Mouse (Mus musculus): ENCODE data around the gene Tmem184c. TPM values are rescaled to one million over a fixed set of nuclear protein-coding genes. Genes with fewer than 3 reads are reported as not detected.

Gene Tmem184c
- polyA plus RNA-seq, 2 experiments: 3.3 to 3.7 TPM

GRCm38 (mm10) chr8:77574229-77574628 is 36.3 kb downstream of the Tmem184c start:
- Histone ChIP-seq H3K27ac (no peak overlapping the region), H3K4me3 (ENCODE audit: insufficient read depth in 1 of 2, low read depth in 2 of 2, low read length in 2 of 2) (no peak overlapping the region), H3K9ac (replicated peaks) (no peak overlapping the region), H3K4me2 (ENCODE audit: low read depth) (no peak overlapping the region), H3K4me1 (replicated peaks; ENCODE audit: control insufficient read depth in 2 of 2, insufficient read depth in 2 of 2, low read length in 1 of 2) (no peaks in the 10 kb centered on the region), H3K36me3 (replicated peaks; ENCODE audit: control insufficient read depth, insufficient read depth, low read depth) (no peaks in the 10 kb centered on the region; the same call in none of the 2 replicates), H3K27me3 (ENCODE audit: control insufficient read depth, insufficient read depth, low read length) (no peaks in the 10 kb centered on the region), H3K9me3 (ENCODE audit: control insufficient read depth, low read length) (no peaks in the 10 kb centered on the region)
- no peak for DNase-seq (ENCODE audit: low read depth in 3 of 3, low spot score in 3 of 3)
- ATAC-seq (ENCODE audit: insufficient read depth): no peak
- TF ChIP-seq EP300 (IDR thresholded peaks at IDR 0.05; ENCODE audit: low read depth): no peak
- peak; percentile 36; the same call in 1 of the 2 replicates for TF ChIP-seq CTCF (IDR thresholded peaks at IDR 0.05; ENCODE audit: low read depth)
- 69% methylated on average over 5 of the region's 5 CpGs for WGBS (ENCODE audit: insufficient replicate concordance)

GRCm38 (mm10) chr8:77561441-77561840 is 49.1 kb downstream of the Tmem184c start:
- Histone ChIP-seq H3K36me3 (replicated peaks; ENCODE audit: control insufficient read depth, insufficient read depth, low read depth) (peaks cover 40% of the 10 kb centered on the region), H3K4me3 (ENCODE audit: insufficient read depth in 1 of 2, low read depth in 2 of 2, low read length in 2 of 2) (no peak overlapping the region), H3K27ac (no peak overlapping the region), H3K27me3 (ENCODE audit: control insufficient read depth, insufficient read depth, low read length) (no peaks in the 10 kb centered on the region), H3K9me3 (ENCODE audit: control insufficient read depth, low read length) (no peaks in the 10 kb centered on the region), H3K4me1 (replicated peaks; ENCODE audit: control insufficient read depth in 2 of 2, insufficient read depth in 2 of 2, low read length in 1 of 2) (no peaks in the 10 kb centered on the region), H3K9ac (replicated peaks) (no peak overlapping the region), H3K4me2 (ENCODE audit: low read depth) (no peak overlapping the region)
- ATAC-seq (ENCODE audit: insufficient read depth): no peak
- DNase-seq (ENCODE audit: low read depth in 3 of 3, low spot score in 3 of 3): no peak
- TF ChIP-seq EP300 (IDR thresholded peaks at IDR 0.05; ENCODE audit: low read depth) (no peak), CTCF (IDR thresholded peaks at IDR 0.05; ENCODE audit: low read depth) (no peak)
- WGBS (ENCODE audit: insufficient replicate concordance): 67% methylated on average over 3 of the region's 3 CpGs

- Histone ChIP-seq H3K4me3 (ENCODE audit: insufficient read depth in 1 of 2, low read depth in 2 of 2, low read length in 2 of 2) (no peak overlapping the region), H3K36me3 (replicated peaks; ENCODE audit: control insufficient read depth, insufficient read depth, low read depth) (peaks cover 20% of the 10 kb centered on the region), H3K27ac (no peak overlapping the region), H3K4me2 (ENCODE audit: low read depth) (no peak overlapping the region), H3K9ac (replicated peaks) (no peak overlapping the region), H3K27me3 (ENCODE audit: control insufficient read depth, insufficient read depth, low read length) (no peaks in the 10 kb centered on the region), H3K9me3 (ENCODE audit: control insufficient read depth, low read length) (no peaks in the 10 kb centered on the region), H3K4me1 (replicated peaks; ENCODE audit: control insufficient read depth in 2 of 2, insufficient read depth in 2 of 2, low read length in 1 of 2) (peaks cover 2 to 3% of the 10 kb centered on the region in 2 experiments; a peak in 2 of 4 replicates)
- 82% methylated on average over 3 of the region's 3 CpGs for WGBS (ENCODE audit: insufficient replicate concordance)
- TF ChIP-seq CTCF (IDR thresholded peaks at IDR 0.05; ENCODE audit: low read depth) (no peak), EP300 (IDR thresholded peaks at IDR 0.05; ENCODE audit: low read depth) (no peak)
- DNase-seq (ENCODE audit: low read depth in 3 of 3, low spot score in 3 of 3): no peak
- no peak for ATAC-seq (ENCODE audit: insufficient read depth)
These were observed 58.0 kb downstream of the Tmem184c start for GRCm38 (mm10) chr8:77552491-77552890.

- WGBS (ENCODE audit: insufficient replicate concordance): 11% methylated on average over 7 of the region's 7 CpGs
These were observed 60.5 kb downstream of the Tmem184c start for GRCm38 (mm10) chr8:77549881-77550580.

GRCm38 (mm10) chr8:77549121-77549706 is 61.3 kb downstream of the Tmem184c start, which contains the start of gene Prmt9:
TSS of gene Prmt9 (plus strand) at chr8:77549397.
- peaks cover 3 to 7% of the 10 kb centered on the region in 2 experiments; a peak in 2 of 4 replicates for H3K4me1 ChIP-seq (replicated peaks; ENCODE audit: control insufficient read depth in 2 of 2, insufficient read depth in 2 of 2, low read length in 1 of 2)
- H3K9me3 ChIP-seq (ENCODE audit: control insufficient read depth, low read length): no peaks in the 10 kb centered on the region
- peaks cover 11% of the 10 kb centered on the region for H3K36me3 ChIP-seq (replicated peaks; ENCODE audit: control insufficient read depth, insufficient read depth, low read depth)
- no peaks in the 10 kb centered on the region for H3K27me3 ChIP-seq (ENCODE audit: control insufficient read depth, insufficient read depth, low read length)
- peak within 1 kb of the TSS; percentile 31 for H3K27ac ChIP-seq
- H3K4me3 ChIP-seq (ENCODE audit: insufficient read depth in 1 of 2, low read depth in 2 of 2, low read length in 2 of 2): peak within 1 kb of the TSS; percentile 86 to 95
- WGBS (ENCODE audit: insufficient replicate concordance): 5% methylated on average over 42 of the region's 42 CpGs
- H3K4me2 ChIP-seq (ENCODE audit: low read depth): peak within 1 kb of the TSS; percentile 73
- DNase-seq (ENCODE audit: low read depth in 3 of 3, low spot score in 3 of 3) (peak; percentile 76 to 78 (median 77)), ATAC-seq (ENCODE audit: insufficient read depth) (peak; percentile 94)
- peak within 1 kb of the TSS; percentile 82 for H3K9ac ChIP-seq (replicated peaks)
- TF ChIP-seq CTCF (IDR thresholded peaks at IDR 0.05; ENCODE audit: low read depth) (no peak), EP300 (IDR thresholded peaks at IDR 0.05; ENCODE audit: low read depth) (no peak)

More at GRCm38 (mm10) chr8:77549881-77550580, 60.5 kb downstream of the Tmem184c start:
- H3K4me1 ChIP-seq (replicated peaks; ENCODE audit: control insufficient read depth in 2 of 2, insufficient read depth in 2 of 2, low read length in 1 of 2): peaks cover 2 to 3% of the 10 kb centered on the region in 2 experiments; a peak in 2 of 4 replicates
- TF ChIP-seq EP300 (IDR thresholded peaks at IDR 0.05; ENCODE audit: low read depth) (no peak), CTCF (IDR thresholded peaks at IDR 0.05; ENCODE audit: low read depth) (peak; percentile 74)
- H3K36me3 ChIP-seq (replicated peaks; ENCODE audit: control insufficient read depth, insufficient read depth, low read depth): peaks cover 11% of the 10 kb centered on the region
- peak overlapping the region; percentile 82 for H3K9ac ChIP-seq (replicated peaks)
- H3K4me3 ChIP-seq (ENCODE audit: insufficient read depth in 1 of 2, low read depth in 2 of 2, low read length in 2 of 2): peak overlapping the region; percentile 86 to 95
- ATAC-seq (ENCODE audit: insufficient read depth) (peak; percentile 16; the same call in 1 of the 2 replicates), DNase-seq (ENCODE audit: low read depth in 3 of 3, low spot score in 3 of 3) (peak; percentile 49 to 52 (median 52))
- no peaks in the 10 kb centered on the region for H3K9me3 ChIP-seq (ENCODE audit: control insufficient read depth, low read length)
- peak overlapping the region; percentile 31; the same call in 1 of the 2 replicates for H3K27ac ChIP-seq
- H3K4me2 ChIP-seq (ENCODE audit: low read depth): peak overlapping the region; percentile 73
- no peaks in the 10 kb centered on the region for H3K27me3 ChIP-seq (ENCODE audit: control insufficient read depth, insufficient read depth, low read length)

Other genes with a start within 250 kb of the Tmem184c start
- gene Arhgap10, start 92.7 kb downstream of the Tmem184c start, polyA plus RNA-seq (2012; rRNA removed): 3.1 and 4.6 TPM in 2 replicates
- 4.6 and 6.1 TPM in 2 replicates for gene Arhgap10, start 92.7 kb downstream of the Tmem184c start, polyA plus RNA-seq (2014; fragmentation: Nextera tagmentation; extraction: Ambion mirVana)
- gene Prmt9, start 61.3 kb downstream of the Tmem184c start, polyA plus RNA-seq (2012; rRNA removed): 3.2 and 4.7 TPM in 2 replicates
- gene Prmt9, start 61.3 kb downstream of the Tmem184c start, polyA plus RNA-seq (2014; fragmentation: Nextera tagmentation; extraction: Ambion mirVana): 8.1 and 10.0 TPM in 2 replicates
- gene Ednra, start 113.8 kb upstream of the Tmem184c start, polyA plus RNA-seq (2012; rRNA removed): 2.4 and 2.8 TPM in 2 replicates
- 1.6 and 2.1 TPM in 2 replicates for gene Ednra, start 113.8 kb upstream of the Tmem184c start, polyA plus RNA-seq (2014; fragmentation: Nextera tagmentation; extraction: Ambion mirVana)